Mouse (Mus musculus): ENCODE results near the gene Zfp628. TPM values are rescaled to one million over a fixed set of nuclear protein-coding genes. Genes with fewer than 3 reads are reported as not detected.

Zfp628 gene
- polyA plus RNA-seq, 1 experiment = 8.0 TPM

GRCm38 (mm10) chr7:4950561-4951342, 35.7 kb downstream of the Zfp628 start:
- no peak for TF ChIP-seq POLR2A (IDR thresholded peaks at IDR 0.05; ENCODE audit: insufficient read length, low read depth)
- no peak for TF ChIP-seq MYOD1 (IDR thresholded peaks at IDR 0.05; ENCODE audit: control insufficient read depth in 1 of 3, insufficient read length in 2 of 3, low read depth in 2 of 3)
- TF ChIP-seq USF1 (IDR thresholded peaks at IDR 0.05; ENCODE audit: low read depth) = peak; percentile 58
- no peak for TF ChIP-seq TCF3 (IDR thresholded peaks at IDR 0.05; ENCODE audit: insufficient read length, low read depth)
- no peak for TF ChIP-seq MAX (IDR thresholded peaks at IDR 0.05; ENCODE audit: low read depth)
- no peak for TF ChIP-seq REST (IDR thresholded peaks at IDR 0.05; ENCODE audit: insufficient read depth, insufficient read length)
- TF ChIP-seq TCF12 (IDR thresholded peaks at IDR 0.05; ENCODE audit: insufficient read depth, poor library complexity, severe bottlenecking) = no peak
- no peak for TF ChIP-seq CEBPB (IDR thresholded peaks at IDR 0.05; ENCODE audit: insufficient read depth, poor library complexity, severe bottlenecking)
- Histone ChIP-seq H3K27me3 (ENCODE audit: control insufficient read depth, insufficient read depth, insufficient read length) (peaks cover 9% of the 10 kb centered on the region), H3K4me3 (no peak overlapping the region), H3K36me3 (ENCODE audit: control insufficient read depth, insufficient read depth) (no peaks in the 10 kb centered on the region), H3K4me2 (ENCODE audit: low read depth) (peak overlapping the region; percentile 21), H3ac (ENCODE audit: control insufficient read depth, insufficient read length) (no peak overlapping the region), H3K79me2 (ENCODE audit: control insufficient read depth, insufficient read depth) (no peaks in the 10 kb centered on the region)

GRCm38 (mm10) chr7:4953815-4954445, 38.9 kb downstream of the Zfp628 start:
- no peak overlapping the region for H3ac ChIP-seq (ENCODE audit: control insufficient read depth, insufficient read length)
- no peaks in the 10 kb centered on the region for H3K36me3 ChIP-seq (ENCODE audit: control insufficient read depth, insufficient read depth)
- H3K79me2 ChIP-seq (ENCODE audit: control insufficient read depth, insufficient read depth) = no peaks in the 10 kb centered on the region
- H3K4me2 ChIP-seq (ENCODE audit: low read depth) = no peak overlapping the region
- TF ChIP-seq POLR2AphosphoS2 (IDR thresholded peaks at IDR 0.05; ENCODE audit: insufficient read length, low read depth) (no peak), SRF (IDR thresholded peaks at IDR 0.05; ENCODE audit: control insufficient read depth, insufficient read length, low read depth) (no peak), TCF3 (IDR thresholded peaks at IDR 0.05; ENCODE audit: insufficient read length, low read depth) (no peak), TCF12 (IDR thresholded peaks at IDR 0.05; ENCODE audit: insufficient read depth, poor library complexity, severe bottlenecking) (no peak), POLR2A (IDR thresholded peaks at IDR 0.05; ENCODE audit: insufficient read length, low read depth) (no peak), USF1 (IDR thresholded peaks at IDR 0.05; ENCODE audit: low read depth) (no peak), CEBPB (IDR thresholded peaks at IDR 0.05; ENCODE audit: insufficient read depth, poor library complexity, severe bottlenecking) (no peak), E2F4 (IDR thresholded peaks at IDR 0.05; ENCODE audit: insufficient read depth) (no peak), REST (IDR thresholded peaks at IDR 0.05; ENCODE audit: insufficient read depth, insufficient read length) (no peak), MYOD1 (IDR thresholded peaks at IDR 0.05; ENCODE audit: control insufficient read depth in 1 of 3, insufficient read length in 2 of 3, low read depth in 2 of 3) (no peak), MAX (IDR thresholded peaks at IDR 0.05; ENCODE audit: low read depth) (no peak), MYOG (IDR thresholded peaks at IDR 0.05; ENCODE audit: control insufficient read depth in 1 of 3, insufficient read depth in 1 of 3, insufficient read length in 2 of 3, low read depth in 2 of 3) (no peak)
- no peak overlapping the region for H3K4me3 ChIP-seq
- H3K27me3 ChIP-seq (ENCODE audit: control insufficient read depth, insufficient read depth, insufficient read length) = peaks cover 9% of the 10 kb centered on the region

DNA sequence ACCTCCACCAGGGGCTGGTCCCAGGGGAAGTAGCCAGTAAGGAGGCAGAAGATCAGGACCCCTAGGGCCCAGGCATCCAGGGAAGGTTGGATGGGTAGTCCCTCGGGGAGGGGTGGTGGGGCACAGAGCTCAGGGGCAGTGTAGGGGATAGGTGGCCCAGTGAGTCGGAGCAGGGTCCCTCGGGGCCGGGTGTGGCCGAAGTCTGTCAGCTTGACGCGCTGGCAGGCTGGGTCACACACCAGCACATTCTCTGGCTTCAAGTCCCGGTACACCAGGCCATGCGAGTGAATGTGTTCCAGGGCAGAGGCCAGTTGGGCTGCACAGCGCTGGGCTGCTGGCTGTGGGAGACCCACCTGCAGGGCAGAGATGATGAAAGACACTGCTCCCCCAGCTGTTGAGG, 42.3 kb downstream of the Zfp628 start:
- Histone ChIP-seq H3K79me2 (ENCODE audit: control insufficient read depth, insufficient read depth) (no peaks in the 10 kb centered on the region), H3K4me2 (ENCODE audit: low read depth) (no peak overlapping the region), H3K4me3 (no peak overlapping the region), H3K36me3 (ENCODE audit: control insufficient read depth, insufficient read depth) (no peaks in the 10 kb centered on the region), H3K27me3 (ENCODE audit: control insufficient read depth, insufficient read depth, insufficient read length) (peaks cover 9% of the 10 kb centered on the region), H3ac (ENCODE audit: control insufficient read depth, insufficient read length) (no peak overlapping the region)
- TF ChIP-seq MYOG (IDR thresholded peaks at IDR 0.05; ENCODE audit: control insufficient read depth in 1 of 3, insufficient read depth in 1 of 3, insufficient read length in 2 of 3, low read depth in 2 of 3) (no peak), POLR2A (IDR thresholded peaks at IDR 0.05; ENCODE audit: insufficient read length, low read depth) (no peak), MAX (IDR thresholded peaks at IDR 0.05; ENCODE audit: low read depth) (no peak), REST (IDR thresholded peaks at IDR 0.05; ENCODE audit: insufficient read depth, insufficient read length) (no peak), TCF3 (IDR thresholded peaks at IDR 0.05; ENCODE audit: insufficient read length, low read depth) (no peak), E2F4 (IDR thresholded peaks at IDR 0.05; ENCODE audit: insufficient read depth) (no peak), CEBPB (IDR thresholded peaks at IDR 0.05; ENCODE audit: insufficient read depth, poor library complexity, severe bottlenecking) (no peak), POLR2AphosphoS2 (IDR thresholded peaks at IDR 0.05; ENCODE audit: insufficient read length, low read depth) (no peak), SRF (IDR thresholded peaks at IDR 0.05; ENCODE audit: control insufficient read depth, insufficient read length, low read depth) (no peak), USF1 (IDR thresholded peaks at IDR 0.05; ENCODE audit: low read depth) (no peak), TCF12 (IDR thresholded peaks at IDR 0.05; ENCODE audit: insufficient read depth, poor library complexity, severe bottlenecking) (no peak), MYOD1 (IDR thresholded peaks at IDR 0.05; ENCODE audit: control insufficient read depth in 1 of 3, insufficient read length in 2 of 3, low read depth in 2 of 3) (no peak)

- H3K4me3 ChIP-seq = no peak overlapping the region
- TF ChIP-seq MYOD1 (IDR thresholded peaks at IDR 0.05; ENCODE audit: control insufficient read depth in 1 of 3, insufficient read length in 2 of 3, low read depth in 2 of 3) (peak; percentile 12 to 74 (median 15)), E2F4 (IDR thresholded peaks at IDR 0.05; ENCODE audit: insufficient read depth) (no peak), USF1 (IDR thresholded peaks at IDR 0.05; ENCODE audit: low read depth) (no peak), POLR2AphosphoS2 (IDR thresholded peaks at IDR 0.05; ENCODE audit: insufficient read length, low read depth) (no peak), MYOG (IDR thresholded peaks at IDR 0.05; ENCODE audit: control insufficient read depth in 1 of 3, insufficient read depth in 1 of 3, insufficient read length in 2 of 3, low read depth in 2 of 3) (peak in 1 of 3 experiments; percentile 58), MAX (IDR thresholded peaks at IDR 0.05; ENCODE audit: low read depth) (no peak)
Observed at GRCm38 (mm10) chr7:4963527-4963926, 48.5 kb downstream of the Zfp628 start.

More at GRCm38 (mm10) chr7:4963527-4963926, 48.5 kb downstream of the Zfp628 start:
- Histone ChIP-seq H3K79me2 (ENCODE audit: control insufficient read depth, insufficient read depth) (no peaks in the 10 kb centered on the region), H3K36me3 (ENCODE audit: control insufficient read depth, insufficient read depth) (no peaks in the 10 kb centered on the region), H3ac (ENCODE audit: control insufficient read depth, insufficient read length) (no peak overlapping the region), H3K27me3 (ENCODE audit: control insufficient read depth, insufficient read depth, insufficient read length) (no peaks in the 10 kb centered on the region), H3K4me2 (ENCODE audit: low read depth) (peak overlapping the region; percentile 52)

All from myocyte (in vitro differentiated cells).